Mouse (Mus musculus): ENCODE measurements around the gene Oxnad1. TPM values are rescaled to one million over a fixed set of nuclear protein-coding genes. Genes with fewer than 3 reads are reported as not detected.

The Oxnad1 gene
- total RNA-seq (2014; rRNA removed) (26.2 and 36.5 TPM in 2 replicates), polyA plus RNA-seq (2015; fragmentation: Nextera tagmentation; extraction: Ambion mirVana) (16.9 and 22.4 TPM in 2 replicates)

DNA sequence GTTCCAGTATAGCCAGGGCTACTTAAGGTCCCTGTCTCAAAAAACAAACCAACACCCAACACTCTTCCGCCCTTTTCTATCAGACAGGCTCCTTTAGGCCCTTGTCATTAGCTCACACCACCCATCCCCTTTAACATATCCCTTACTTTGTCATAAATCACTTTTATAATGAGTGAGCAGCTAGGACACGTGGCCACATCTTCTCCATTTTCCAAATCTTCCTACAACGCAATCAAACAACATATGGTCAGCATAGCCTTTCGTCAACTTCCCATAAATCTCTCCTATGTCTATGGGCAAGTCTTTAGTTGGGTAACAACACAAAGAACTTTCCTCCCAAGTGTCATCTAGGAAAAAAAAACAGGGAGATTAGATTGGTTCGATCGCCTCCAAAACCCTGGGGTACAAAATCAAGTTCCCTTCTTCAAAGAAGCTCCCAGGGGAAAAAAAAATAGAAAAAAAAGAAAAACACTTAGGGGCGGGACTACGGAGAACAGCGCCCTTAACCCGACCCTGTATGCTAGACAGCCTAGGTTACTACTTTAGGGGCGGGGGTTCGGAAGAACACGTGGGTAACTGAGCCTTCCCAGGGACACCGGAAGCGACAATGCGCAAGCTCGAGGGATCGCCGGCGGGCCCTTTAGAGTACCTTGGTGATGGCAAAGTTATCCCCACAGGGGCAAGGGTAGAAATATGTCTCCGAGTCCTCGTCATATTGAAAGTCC is at the start of gene Oxnad1:
Oxnad1 (plus strand) TSS at position 614 of the 725 bp plus-strand sequence.
- DNase-seq (no peak), ATAC-seq (peak; percentile 96)
- H3K27me3 ChIP-seq (ENCODE audit: insufficient read depth, low read length): no peaks in the 10 kb centered on the region
- no peak for TF ChIP-seq CTCF (IDR thresholded peaks at IDR 0.05; ENCODE audit: low read depth)
- H3K9ac ChIP-seq: peak within 1 kb of the TSS; percentile 71
- no peaks in the 10 kb centered on the region for H3K9me3 ChIP-seq (ENCODE audit: low read length)
- H3K27ac ChIP-seq (ENCODE audit: low read depth, low read length): peak within 1 kb of the TSS; percentile 88
- H3K4me3 ChIP-seq (ENCODE audit: low read depth, low read length): peak within 1 kb of the TSS; percentile 78
- peak within 1 kb of the TSS; percentile 51 for H3K4me2 ChIP-seq (ENCODE audit: low read depth)
- WGBS: 4% methylated on average over 22 of the region's 22 CpGs
- H3K4me1 ChIP-seq (ENCODE audit: insufficient read depth): peaks cover 4% of the 10 kb centered on the region; the same call in 1 of the 2 replicates
- peaks cover 17% of the 10 kb centered on the region for H3K36me3 ChIP-seq (ENCODE audit: insufficient read depth)

DNA sequence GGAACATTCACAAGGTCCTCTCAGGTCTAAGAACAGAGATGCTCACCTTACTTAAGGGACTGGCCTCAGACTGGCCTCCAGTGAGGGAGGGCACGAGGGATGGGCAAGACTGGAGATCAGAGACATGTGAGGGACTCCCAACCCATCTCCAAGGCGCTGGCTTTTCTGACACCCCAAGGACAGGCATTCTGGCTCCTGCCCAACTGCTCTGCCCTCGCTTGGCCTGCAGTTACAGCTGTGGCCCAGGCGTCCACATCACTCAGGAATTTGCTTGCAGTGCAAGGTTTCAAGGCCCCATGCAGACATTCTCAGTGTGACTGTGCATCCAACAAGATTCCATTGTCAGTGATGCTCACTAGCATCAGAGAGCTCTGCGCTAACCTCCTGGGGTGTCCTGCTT is 48.7 kb upstream of the Oxnad1 start:
- WGBS: 77% methylated on average over 5 of the region's 5 CpGs

DNA sequence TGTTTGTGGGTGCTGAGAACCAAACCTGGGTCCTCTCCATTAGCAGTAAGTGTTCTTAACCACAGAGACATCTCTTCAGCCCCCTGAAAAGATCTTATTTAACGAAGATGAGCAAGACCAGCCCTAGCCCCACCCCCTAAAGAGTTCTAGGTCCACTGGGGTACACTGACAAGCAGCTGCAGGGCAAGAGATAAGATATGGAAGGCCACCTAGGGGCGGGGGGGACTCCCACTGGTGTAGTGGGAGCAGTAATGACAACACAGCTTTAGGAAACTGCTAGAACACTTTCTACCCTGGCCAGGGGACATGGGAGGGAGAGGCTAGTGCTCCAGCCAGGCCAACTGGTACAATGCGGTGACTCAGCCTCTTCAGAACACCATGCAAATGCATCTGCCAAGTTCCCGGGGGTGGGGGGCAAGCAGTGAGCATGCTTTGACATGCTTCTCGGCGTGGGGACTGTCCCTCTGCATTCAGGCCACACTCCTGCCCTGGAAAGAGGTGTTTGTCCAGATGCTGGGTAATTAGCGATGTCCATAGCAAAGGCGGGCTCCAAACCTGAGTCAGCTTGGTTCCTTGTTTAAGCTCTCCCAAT is 47.4 kb upstream of the Oxnad1 start:
- no peaks in the 10 kb centered on the region for H3K27me3 ChIP-seq (ENCODE audit: insufficient read depth, low read length)
- H3K4me1 ChIP-seq (ENCODE audit: insufficient read depth): no peaks in the 10 kb centered on the region
- no peaks in the 10 kb centered on the region for H3K36me3 ChIP-seq (ENCODE audit: insufficient read depth)
- DNase-seq: no peak
- ATAC-seq: no peak
- H3K4me3 ChIP-seq (ENCODE audit: low read depth, low read length): no peak overlapping the region
- H3K9me3 ChIP-seq (ENCODE audit: low read length): no peaks in the 10 kb centered on the region
- 80% methylated on average over 8 of the region's 8 CpGs for WGBS
- H3K27ac ChIP-seq (ENCODE audit: low read depth, low read length): no peak overlapping the region
- H3K4me2 ChIP-seq (ENCODE audit: low read depth): no peak overlapping the region
- no peak for TF ChIP-seq CTCF (IDR thresholded peaks at IDR 0.05; ENCODE audit: low read depth)
- H3K9ac ChIP-seq: no peak overlapping the region

More for the DNA sequence above, 48.7 kb upstream of the Oxnad1 start:
- Histone ChIP-seq H3K9ac (no peak overlapping the region), H3K4me1 (ENCODE audit: insufficient read depth) (no peaks in the 10 kb centered on the region), H3K27me3 (ENCODE audit: insufficient read depth, low read length) (no peaks in the 10 kb centered on the region), H3K4me2 (ENCODE audit: low read depth) (no peak overlapping the region), H3K9me3 (ENCODE audit: low read length) (no peaks in the 10 kb centered on the region), H3K27ac (ENCODE audit: low read depth, low read length) (no peak overlapping the region), H3K4me3 (ENCODE audit: low read depth, low read length) (no peak overlapping the region), H3K36me3 (ENCODE audit: insufficient read depth) (no peaks in the 10 kb centered on the region)
- no peak for DNase-seq
- no peak for ATAC-seq
- no peak for TF ChIP-seq CTCF (IDR thresholded peaks at IDR 0.05; ENCODE audit: low read depth)

DNA sequence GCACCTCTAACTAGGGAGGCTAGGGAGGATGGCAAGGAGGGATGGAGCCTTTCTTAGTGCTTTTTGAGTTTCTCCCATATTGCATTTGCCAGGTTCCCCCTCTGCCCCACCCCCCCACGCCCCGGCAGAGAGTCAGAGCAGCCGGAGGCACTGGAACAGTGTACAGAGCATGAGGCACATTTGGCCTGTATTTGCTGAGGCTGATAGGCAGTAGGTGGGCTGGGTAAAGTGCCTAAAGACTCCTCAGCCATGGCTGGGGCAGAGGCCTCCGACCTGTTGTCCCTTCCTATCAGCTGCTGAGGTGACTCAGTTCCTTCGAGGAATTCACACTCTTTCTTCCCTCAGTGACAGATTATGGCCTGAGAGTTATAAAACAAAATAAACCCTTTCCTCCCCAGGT is 43.1 kb upstream of the Oxnad1 start:
- no peaks in the 10 kb centered on the region for H3K9me3 ChIP-seq (ENCODE audit: low read length)
- H3K4me1 ChIP-seq (ENCODE audit: insufficient read depth): no peaks in the 10 kb centered on the region
- no peak overlapping the region for H3K9ac ChIP-seq
- no peak overlapping the region for H3K27ac ChIP-seq (ENCODE audit: low read depth, low read length)
- no peak overlapping the region for H3K4me2 ChIP-seq (ENCODE audit: low read depth)
- no peak for TF ChIP-seq CTCF (IDR thresholded peaks at IDR 0.05; ENCODE audit: low read depth)
- no peak overlapping the region for H3K4me3 ChIP-seq (ENCODE audit: low read depth, low read length)
- WGBS: 76% methylated on average over 5 of the region's 5 CpGs
- H3K27me3 ChIP-seq (ENCODE audit: insufficient read depth, low read length): no peaks in the 10 kb centered on the region
- no peak for DNase-seq
- ATAC-seq: no peak
- H3K36me3 ChIP-seq (ENCODE audit: insufficient read depth): no peaks in the 10 kb centered on the region

DNA sequence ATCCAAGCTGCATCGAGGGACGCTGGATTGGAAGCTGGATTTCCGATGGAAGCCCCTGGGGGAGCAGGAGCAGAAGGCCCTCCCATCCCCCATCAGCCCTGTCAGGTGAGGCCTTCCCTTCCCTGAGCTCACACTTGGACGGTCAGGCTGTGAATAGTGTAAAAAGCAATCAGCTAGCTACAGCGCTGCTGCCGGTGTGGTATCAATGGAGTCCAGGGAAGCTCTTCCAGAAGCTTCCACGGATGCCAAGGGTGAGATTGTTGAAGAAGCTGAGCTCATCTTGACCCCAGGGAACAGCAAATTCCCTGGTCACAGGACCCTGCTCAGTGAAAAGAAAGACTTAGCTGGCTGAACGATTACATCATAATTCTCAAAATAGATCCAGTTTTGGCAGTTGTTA is 38.8 kb upstream of the Oxnad1 start:
- no peak overlapping the region for H3K4me2 ChIP-seq (ENCODE audit: low read depth)
- no peaks in the 10 kb centered on the region for H3K27me3 ChIP-seq (ENCODE audit: insufficient read depth, low read length)
- H3K36me3 ChIP-seq (ENCODE audit: insufficient read depth): no peaks in the 10 kb centered on the region
- no peak overlapping the region for H3K9ac ChIP-seq
- ATAC-seq: no peak
- WGBS: 66% methylated on average over 8 of the region's 8 CpGs
- no peak for DNase-seq
- no peak overlapping the region for H3K27ac ChIP-seq (ENCODE audit: low read depth, low read length)
- H3K9me3 ChIP-seq (ENCODE audit: low read length): no peaks in the 10 kb centered on the region
- H3K4me1 ChIP-seq (ENCODE audit: insufficient read depth): no peaks in the 10 kb centered on the region
- TF ChIP-seq CTCF (IDR thresholded peaks at IDR 0.05; ENCODE audit: low read depth): no peak
- H3K4me3 ChIP-seq (ENCODE audit: low read depth, low read length): no peak overlapping the region

DNA sequence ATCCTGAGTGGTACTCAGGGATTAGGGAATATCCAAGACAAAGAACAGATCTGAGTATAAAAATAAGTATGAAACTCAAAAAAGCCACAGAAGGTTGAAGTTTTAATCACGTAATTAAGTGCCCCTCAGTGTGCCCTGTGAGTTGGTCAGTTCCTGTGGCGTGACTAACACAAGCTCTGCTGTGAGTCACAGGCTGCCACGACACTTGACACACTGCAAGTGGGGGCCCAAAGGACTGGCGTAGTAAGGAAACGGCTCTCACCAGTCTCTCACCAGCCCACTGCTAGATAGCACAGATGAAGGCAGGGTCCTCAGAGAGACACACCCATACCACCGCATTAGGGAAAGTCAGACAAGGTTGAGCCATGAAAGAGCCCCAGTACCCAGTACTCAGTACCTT is 35.0 kb upstream of the Oxnad1 start:
- 86% methylated on average over 6 of the region's 6 CpGs for WGBS
- no peak for DNase-seq

DNA sequence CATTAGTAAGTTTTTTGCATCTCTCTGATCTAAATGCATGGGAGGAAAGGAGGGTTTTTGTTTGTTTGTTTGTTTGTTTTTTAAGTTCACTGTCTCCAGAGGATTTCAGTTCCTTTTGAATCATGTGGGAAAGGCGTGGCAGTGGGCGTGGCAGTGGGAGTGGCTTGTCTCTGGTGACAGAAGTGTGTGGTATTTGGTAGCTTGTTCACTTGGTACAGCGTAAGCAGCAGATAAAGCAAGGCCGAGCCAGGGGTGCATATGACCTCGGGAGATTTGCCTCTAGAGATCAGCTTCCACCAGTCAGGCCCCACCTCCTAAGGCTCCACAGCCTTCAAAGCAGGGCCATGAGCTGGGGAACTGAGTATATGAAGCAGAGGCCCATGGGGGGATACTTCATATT is 31.3 kb upstream of the Oxnad1 start:
- H3K4me2 ChIP-seq (ENCODE audit: low read depth): no peak overlapping the region
- no peaks in the 10 kb centered on the region for H3K9me3 ChIP-seq (ENCODE audit: low read length)
- H3K4me1 ChIP-seq (ENCODE audit: insufficient read depth): no peaks in the 10 kb centered on the region
- no peak overlapping the region for H3K4me3 ChIP-seq (ENCODE audit: low read depth, low read length)
- no peak overlapping the region for H3K27ac ChIP-seq (ENCODE audit: low read depth, low read length)
- ATAC-seq (no peak), DNase-seq (no peak)
- 83% methylated on average over 5 of the region's 5 CpGs for WGBS
- no peak for TF ChIP-seq CTCF (IDR thresholded peaks at IDR 0.05; ENCODE audit: low read depth)
- H3K27me3 ChIP-seq (ENCODE audit: insufficient read depth, low read length): no peaks in the 10 kb centered on the region
- no peaks in the 10 kb centered on the region for H3K36me3 ChIP-seq (ENCODE audit: insufficient read depth)
- no peak overlapping the region for H3K9ac ChIP-seq

More for the DNA sequence above, 35.0 kb upstream of the Oxnad1 start:
- Histone ChIP-seq H3K4me3 (ENCODE audit: low read depth, low read length) (no peak overlapping the region), H3K27me3 (ENCODE audit: insufficient read depth, low read length) (no peaks in the 10 kb centered on the region), H3K4me2 (ENCODE audit: low read depth) (no peak overlapping the region), H3K9me3 (ENCODE audit: low read length) (no peaks in the 10 kb centered on the region), H3K9ac (no peak overlapping the region), H3K27ac (ENCODE audit: low read depth, low read length) (no peak overlapping the region), H3K4me1 (ENCODE audit: insufficient read depth) (no peaks in the 10 kb centered on the region), H3K36me3 (ENCODE audit: insufficient read depth) (no peaks in the 10 kb centered on the region)
- no peak for ATAC-seq
- TF ChIP-seq CTCF (IDR thresholded peaks at IDR 0.05; ENCODE audit: low read depth): no peak

Data from forebrain, postnatal 0 days (tissue).